Mouse (Mus musculus) ovary, postnatal 14 days (tissue): ENCODE measurements around the gene Gm16427.
"Not testable (repeated sequence)": the region's sequence is repeated elsewhere in the genome, so short reads cannot be mapped to it uniquely, and the experiment has no call there.

Source experiments
- DNase-seq: peaks from one replicate; pipeline ENCODE4 v3.0.0; 2022; ENCODE audit warnings: low spot score

The Gm16427 gene

DNA sequence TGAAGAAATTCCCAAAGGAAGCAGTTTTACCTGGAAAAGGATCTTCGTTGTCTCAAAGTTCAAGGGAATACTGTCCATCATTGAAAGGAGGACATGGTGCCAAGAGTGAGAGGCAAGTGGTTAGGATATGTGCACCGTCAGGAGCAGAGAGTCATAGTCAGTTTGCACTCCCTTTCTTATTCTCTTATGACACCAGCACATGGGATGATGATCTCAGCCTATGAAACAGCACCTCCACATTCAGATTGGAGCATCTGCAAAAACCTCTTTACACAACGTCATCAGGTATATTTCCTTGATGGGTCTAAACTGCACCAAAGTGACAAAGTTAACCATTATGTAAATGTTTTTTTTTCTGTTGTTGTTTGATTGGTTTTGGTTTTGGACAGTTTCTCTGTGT, at the start of gene Gm16427:
Gm16427 (minus strand) TSS at position 101 of the 400 bp plus-strand sequence.
- not testable (repeated sequence) for DNase-seq
